Mouse (Mus musculus): ENCODE measurements around the gene Iqce.

The Iqce gene

GRCm38 (mm10) chr5:140661427-140661826 is 40.8 kb downstream of the Iqce start:
- H3K27me3 ChIP-seq (ENCODE audit: control insufficient read depth, insufficient read depth, low read length, poor library complexity, severe bottlenecking), result no peaks in the 10 kb centered on the region
- DNase-seq (ENCODE audit: low read depth, low spot score), result no peak
- no peaks in the 10 kb centered on the region for H3K36me3 ChIP-seq (ENCODE audit: control insufficient read depth, insufficient read depth, low read length, poor library complexity, severe bottlenecking)

- no peaks in the 10 kb centered on the region for H3K36me3 ChIP-seq (ENCODE audit: control insufficient read depth, insufficient read depth, low read length, poor library complexity, severe bottlenecking)
- no peak for DNase-seq (ENCODE audit: low read depth, low spot score)
These were observed 41.8 kb downstream of the Iqce start for GRCm38 (mm10) chr5:140660398-140660797.

GRCm38 (mm10) chr5:140659607-140660272 is 42.4 kb downstream of the Iqce start:
- DNase-seq (ENCODE audit: low read depth, low spot score), result peak; percentile 29
- Histone ChIP-seq H3K27me3 (ENCODE audit: control insufficient read depth, insufficient read depth, low read length, poor library complexity, severe bottlenecking) (no peaks in the 10 kb centered on the region), H3K36me3 (ENCODE audit: control insufficient read depth, insufficient read depth, low read length, poor library complexity, severe bottlenecking) (no peaks in the 10 kb centered on the region)

More at GRCm38 (mm10) chr5:140660398-140660797, 41.8 kb downstream of the Iqce start:
- H3K27me3 ChIP-seq (ENCODE audit: control insufficient read depth, insufficient read depth, low read length, poor library complexity, severe bottlenecking), result no peaks in the 10 kb centered on the region

- DNase-seq (ENCODE audit: low read depth, low spot score), result no peak
- no peaks in the 10 kb centered on the region for H3K36me3 ChIP-seq (ENCODE audit: control insufficient read depth, insufficient read depth, low read length, poor library complexity, severe bottlenecking)
- H3K27me3 ChIP-seq (ENCODE audit: control insufficient read depth, insufficient read depth, low read length, poor library complexity, severe bottlenecking), result no peaks in the 10 kb centered on the region
These were observed 47.9 kb downstream of the Iqce start for GRCm38 (mm10) chr5:140654096-140654845.

- no peaks in the 10 kb centered on the region for H3K27me3 ChIP-seq (ENCODE audit: control insufficient read depth, insufficient read depth, low read length, poor library complexity, severe bottlenecking)
These were observed 49.6 kb downstream of the Iqce start for GRCm38 (mm10) chr5:140652587-140652986.

GRCm38 (mm10) chr5:140651231-140651630 is 50.9 kb downstream of the Iqce start:
- Histone ChIP-seq H3K36me3 (ENCODE audit: control insufficient read depth, insufficient read depth, low read length, poor library complexity, severe bottlenecking) (no peaks in the 10 kb centered on the region), H3K27me3 (ENCODE audit: control insufficient read depth, insufficient read depth, low read length, poor library complexity, severe bottlenecking) (no peaks in the 10 kb centered on the region)
- no peak for DNase-seq (ENCODE audit: low read depth, low spot score)

More at GRCm38 (mm10) chr5:140652587-140652986, 49.6 kb downstream of the Iqce start:
- no peak for DNase-seq (ENCODE audit: low read depth, low spot score)
- no peaks in the 10 kb centered on the region for H3K36me3 ChIP-seq (ENCODE audit: control insufficient read depth, insufficient read depth, low read length, poor library complexity, severe bottlenecking)

- no peaks in the 10 kb centered on the region for H3K27me3 ChIP-seq (ENCODE audit: control insufficient read depth, insufficient read depth, low read length, poor library complexity, severe bottlenecking)
- DNase-seq (ENCODE audit: low read depth, low spot score), result no peak
- no peaks in the 10 kb centered on the region for H3K36me3 ChIP-seq (ENCODE audit: control insufficient read depth, insufficient read depth, low read length, poor library complexity, severe bottlenecking)
These were observed 52.2 kb downstream of the Iqce start for GRCm38 (mm10) chr5:140649881-140650414.

GRCm38 (mm10) chr5:140649101-140649667 is 53.0 kb downstream of the Iqce start:
- Histone ChIP-seq H3K27me3 (ENCODE audit: control insufficient read depth, insufficient read depth, low read length, poor library complexity, severe bottlenecking) (no peaks in the 10 kb centered on the region), H3K36me3 (ENCODE audit: control insufficient read depth, insufficient read depth, low read length, poor library complexity, severe bottlenecking) (no peaks in the 10 kb centered on the region)
- DNase-seq (ENCODE audit: low read depth, low spot score), result peak; percentile 97

- Histone ChIP-seq H3K27me3 (ENCODE audit: control insufficient read depth, insufficient read depth, low read length, poor library complexity, severe bottlenecking) (no peaks in the 10 kb centered on the region), H3K36me3 (ENCODE audit: control insufficient read depth, insufficient read depth, low read length, poor library complexity, severe bottlenecking) (no peaks in the 10 kb centered on the region)
- no peak for DNase-seq (ENCODE audit: low read depth, low spot score)
These were observed 53.6 kb downstream of the Iqce start, which contains the start of gene Ttyh3 for GRCm38 (mm10) chr5:140648519-140649100. TSS of gene Ttyh3 (minus strand) at chr5:140649031.

- peak; percentile 28 for DNase-seq (ENCODE audit: low read depth, low spot score)
- Histone ChIP-seq H3K27me3 (ENCODE audit: control insufficient read depth, insufficient read depth, low read length, poor library complexity, severe bottlenecking) (no peaks in the 10 kb centered on the region), H3K36me3 (ENCODE audit: control insufficient read depth, insufficient read depth, low read length, poor library complexity, severe bottlenecking) (no peaks in the 10 kb centered on the region)
These were observed 54.2 kb downstream of the Iqce start for GRCm38 (mm10) chr5:140647821-140648518.

GRCm38 (mm10) chr5:140647031-140647760 is 55.0 kb downstream of the Iqce start:
- H3K36me3 ChIP-seq (ENCODE audit: control insufficient read depth, insufficient read depth, low read length, poor library complexity, severe bottlenecking), result no peaks in the 10 kb centered on the region
- DNase-seq (ENCODE audit: low read depth, low spot score), result no peak
- no peaks in the 10 kb centered on the region for H3K27me3 ChIP-seq (ENCODE audit: control insufficient read depth, insufficient read depth, low read length, poor library complexity, severe bottlenecking)

GRCm38 (mm10) chr5:140646171-140646570 is 56.0 kb downstream of the Iqce start:
- Histone ChIP-seq H3K27me3 (ENCODE audit: control insufficient read depth, insufficient read depth, low read length, poor library complexity, severe bottlenecking) (no peaks in the 10 kb centered on the region), H3K36me3 (ENCODE audit: control insufficient read depth, insufficient read depth, low read length, poor library complexity, severe bottlenecking) (no peaks in the 10 kb centered on the region)
- DNase-seq (ENCODE audit: low read depth, low spot score), result no peak

- DNase-seq (ENCODE audit: low read depth, low spot score), result no peak
- Histone ChIP-seq H3K27me3 (ENCODE audit: control insufficient read depth, insufficient read depth, low read length, poor library complexity, severe bottlenecking) (no peaks in the 10 kb centered on the region), H3K36me3 (ENCODE audit: control insufficient read depth, insufficient read depth, low read length, poor library complexity, severe bottlenecking) (no peaks in the 10 kb centered on the region)
These were observed 56.7 kb downstream of the Iqce start for GRCm38 (mm10) chr5:140645454-140645853.

All from splenic B cell, adult 2 months (primary cell).